Mouse (Mus musculus): ENCODE measurements around the gene Apol8. TPM values are rescaled to one million over a fixed set of nuclear protein-coding genes. Genes with fewer than 3 reads are reported as not detected.

The Apol8 gene
- not detected for polyA plus RNA-seq (2014; fragmentation: Illumina TruSeq; extraction: RNeasy Lipid Tissue Mini Kit (QIAGEN cat#74804); ENCODE audit: insufficient read depth, low read depth, low replicate concordance)

GRCm38 (mm10) chr15:77756848-77757247 is at the start of gene Apol8:
TSS of gene Apol8 (minus strand) at chr15:77757003.

GRCm38 (mm10) chr15:77728739-77729138 is 28.1 kb downstream of the Apol8 start, which contains the start of gene Apol9b:
TSS of gene Apol9b (plus strand) at chr15:77729039.

GRCm38 (mm10) chr15:77698656-77699055 is 58.1 kb downstream of the Apol8 start, which contains the start of gene Apol7e:
TSS of gene Apol7e (plus strand) at chr15:77698857.

Other genes with a start within 250 kb of the Apol8 start
- not detected for gene Apol11a, start 248.7 kb downstream of the Apol8 start, polyA plus RNA-seq (2014; fragmentation: Illumina TruSeq; extraction: RNeasy Lipid Tissue Mini Kit (QIAGEN cat#74804); ENCODE audit: insufficient read depth, low read depth, low replicate concordance)
- gene Apol7c, start 223.7 kb downstream of the Apol8 start, polyA plus RNA-seq (2014; fragmentation: Illumina TruSeq; extraction: RNeasy Lipid Tissue Mini Kit (QIAGEN cat#74804); ENCODE audit: insufficient read depth, low read depth, low replicate concordance) = 1.2 TPM
- gene 1700025B11Rik, start 195.1 kb downstream of the Apol8 start, polyA plus RNA-seq (2014; fragmentation: Illumina TruSeq; extraction: RNeasy Lipid Tissue Mini Kit (QIAGEN cat#74804); ENCODE audit: insufficient read depth, low read depth, low replicate concordance) = not detected
- 2.4 TPM for gene Apol10b, start 160.9 kb downstream of the Apol8 start, polyA plus RNA-seq (2014; fragmentation: Illumina TruSeq; extraction: RNeasy Lipid Tissue Mini Kit (QIAGEN cat#74804); ENCODE audit: insufficient read depth, low read depth, low replicate concordance)
- gene Gm36245, start 157.7 kb downstream of the Apol8 start, polyA plus RNA-seq (2014; fragmentation: Illumina TruSeq; extraction: RNeasy Lipid Tissue Mini Kit (QIAGEN cat#74804); ENCODE audit: insufficient read depth, low read depth, low replicate concordance) = not detected
- not detected for gene Apol11b, start 113.7 kb downstream of the Apol8 start, polyA plus RNA-seq (2014; fragmentation: Illumina TruSeq; extraction: RNeasy Lipid Tissue Mini Kit (QIAGEN cat#74804); ENCODE audit: insufficient read depth, low read depth, low replicate concordance)
- 1.9 TPM for gene Apol7e, start 58.1 kb downstream of the Apol8 start, polyA plus RNA-seq (2014; fragmentation: Illumina TruSeq; extraction: RNeasy Lipid Tissue Mini Kit (QIAGEN cat#74804); ENCODE audit: insufficient read depth, low read depth, low replicate concordance)
- 3.7 TPM for gene Apol9b, start 28.0 kb downstream of the Apol8 start, polyA plus RNA-seq (2014; fragmentation: Illumina TruSeq; extraction: RNeasy Lipid Tissue Mini Kit (QIAGEN cat#74804); ENCODE audit: insufficient read depth, low read depth, low replicate concordance)
- 64.4 TPM for gene Myh9, start 85.2 kb upstream of the Apol8 start, polyA plus RNA-seq (2014; fragmentation: Illumina TruSeq; extraction: RNeasy Lipid Tissue Mini Kit (QIAGEN cat#74804); ENCODE audit: insufficient read depth, low read depth, low replicate concordance)
- 133 TPM for gene Txn2, start 172.0 kb upstream of the Apol8 start, polyA plus RNA-seq (2014; fragmentation: Illumina TruSeq; extraction: RNeasy Lipid Tissue Mini Kit (QIAGEN cat#74804); ENCODE audit: insufficient read depth, low read depth, low replicate concordance)
- gene Foxred2, start 199.7 kb upstream of the Apol8 start, polyA plus RNA-seq (2014; fragmentation: Illumina TruSeq; extraction: RNeasy Lipid Tissue Mini Kit (QIAGEN cat#74804); ENCODE audit: insufficient read depth, low read depth, low replicate concordance) = 0.83 TPM
- 70.7 TPM for gene Eif3d, start 213.8 kb upstream of the Apol8 start, polyA plus RNA-seq (2014; fragmentation: Illumina TruSeq; extraction: RNeasy Lipid Tissue Mini Kit (QIAGEN cat#74804); ENCODE audit: insufficient read depth, low read depth, low replicate concordance)

Measured in lung, adult 10 weeks (tissue).